Mouse (Mus musculus) heart, adult 11 months (tissue): ENCODE data around the gene Tnni3.
"Not testable (repeated sequence)": the region's sequence is repeated elsewhere in the genome, so short reads cannot be mapped to it uniquely, and the experiment has no call there.

Experiments used
- DNase-seq: peaks from one replicate; pipeline ENCODE4 v3.0.0; 2022

Tnni3 gene

GRCm38 (mm10) chr7:4524212-4524922, at the start of gene Tnni3:
Gene Tnni3 (minus strand): TSS chr7:4524229.
- DNase-seq: peak; percentile 91

- DNase-seq: not testable (repeated sequence)
These were observed 48.3 kb upstream of the Tnni3 start for GRCm38 (mm10) chr7:4572361-4572760.

- DNase-seq: peak; percentile 28
These were observed 38.6 kb upstream of the Tnni3 start for GRCm38 (mm10) chr7:4562660-4563059.

GRCm38 (mm10) chr7:4557167-4557560, 33.1 kb upstream of the Tnni3 start:
- DNase-seq: peak; percentile 44

- peak; percentile 92 for DNase-seq
These were observed 32.5 kb upstream of the Tnni3 start for GRCm38 (mm10) chr7:4556256-4557166.

GRCm38 (mm10) chr7:4547221-4547641, 23.2 kb upstream of the Tnni3 start, which contains the start of gene Syt5:
Gene Syt5 (minus strand): TSS chr7:4547541.
- DNase-seq: peak; percentile 87

- peak; percentile 96 for DNase-seq
These were observed 22.6 kb upstream of the Tnni3 start for GRCm38 (mm10) chr7:4546591-4547131.

- peak; percentile 86 for DNase-seq
These were observed 22.0 kb upstream of the Tnni3 start for GRCm38 (mm10) chr7:4546050-4546449.

GRCm38 (mm10) chr7:4542013-4542412, 18.0 kb upstream of the Tnni3 start:
- no peak for DNase-seq

- DNase-seq: no peak
These were observed 17.3 kb upstream of the Tnni3 start for GRCm38 (mm10) chr7:4541344-4541743.

- DNase-seq: peak; percentile 79
These were observed 15.0 kb upstream of the Tnni3 start for GRCm38 (mm10) chr7:4539019-4539418.

- DNase-seq: no peak
These were observed 13.2 kb upstream of the Tnni3 start for GRCm38 (mm10) chr7:4537181-4537580.

GRCm38 (mm10) chr7:4536369-4536768, 12.3 kb upstream of the Tnni3 start:
- DNase-seq: no peak

- DNase-seq: peak; percentile 98
These were observed 8.1 kb upstream of the Tnni3 start, which contains the start of gene Dnaaf3 for GRCm38 (mm10) chr7:4532005-4532729. Gene Dnaaf3 (minus strand): TSS chr7:4532453.

- DNase-seq: not testable (repeated sequence)
These were observed 6.1 kb upstream of the Tnni3 start for GRCm38 (mm10) chr7:4530166-4530565.

GRCm38 (mm10) chr7:4527302-4527689, 3.3 kb upstream of the Tnni3 start:
- peak; percentile 91 for DNase-seq

- DNase-seq: peak; percentile 99
These were observed 2.6 kb upstream of the Tnni3 start for GRCm38 (mm10) chr7:4526341-4527301.

GRCm38 (mm10) chr7:4523205-4524130, 561 bp downstream of the Tnni3 start:
- peak; percentile 95 for DNase-seq

- DNase-seq: peak; percentile 98
These were observed 1.7 kb downstream of the Tnni3 start for GRCm38 (mm10) chr7:4522292-4522691.
